Mouse (Mus musculus) midbrain, embryonic 10.5 days (tissue): ENCODE measurements around the gene Nedd9. TPM values are rescaled to one million over a fixed set of nuclear protein-coding genes. Genes with fewer than 3 reads are reported as not detected.
A peak's percentile ranks its signal among the peaks of the same experiment; 100 is the strongest.
"Not testable (repeated sequence)": the region's sequence is repeated elsewhere in the genome, so short reads cannot be mapped to it uniquely, and the experiment has no call there.

ENCODE experiments used
- DNase-seq: peaks from one replicate; pipeline ENCODE4 v3.0.0-alpha.2; 2017; ENCODE audit warnings: low spot score
- H3K27ac ChIP-seq: fragments of 300-500 bp; sonication (generic); replicated peaks from 2 replicates; pipeline ENCODE4 v1.5.1; 2016; ENCODE audit warnings: mild to moderate bottlenecking
- H3K27me3 ChIP-seq: fragments of 300-500 bp; sonication (generic); 2 replicates; pipeline ENCODE4 v1.6.1; 2016; ENCODE audit warnings: low read depth, mild to moderate bottlenecking; ENCODE audit not compliant: poor library complexity, severe bottlenecking
- H3K36me3 ChIP-seq: fragments of 300-500 bp; sonication (generic); 2 replicates; pipeline ENCODE4 v1.6.1; 2016; ENCODE audit warnings: mild to moderate bottlenecking, moderate library complexity
- H3K4me1 ChIP-seq: fragments of 300-500 bp; sonication (generic); 2 replicates; pipeline ENCODE4 v1.6.1; 2016
- H3K4me3 ChIP-seq: fragments of 300-500 bp; sonication (generic); 2 replicates; pipeline ENCODE4 v1.5.1; 2016; ENCODE audit warnings: mild to moderate bottlenecking, moderate library complexity
- H3K9me3 ChIP-seq: fragments of 300-500 bp; sonication (generic); replicated peaks from 2 replicates; pipeline ENCODE4 v1.6.1; 2016; ENCODE audit warnings: mild to moderate bottlenecking
- WGBS: fragments of 180-500 bp; shearing (Covaris S2); methylation state at CpG from one replicate; pipeline ENCODE4 v1.1.7; 2016; 5-methylcytosine and 5-hydroxymethylcytosine counted together
- polyA plus RNA-seq: library from polyadenylated mRNA; unstranded; fragments of >200 nt; fragmentation: Nextera tagmentation; extraction: Ambion mirVana; gene quantifications from 2 replicates; pipeline ENCODE4 v1.2.1, GENCODE M21; 2016

Nedd9 gene
- polyA plus RNA-seq, 1 experiment from 2014 or later = 18.9 TPM

GRCm38 (mm10) chr13:41280696-41281095 is 206.5 kb downstream of the Nedd9 start:
- Histone ChIP-seq H3K9me3 (peaks cover 6% of the 10 kb centered on the region; the same call in 1 of the 2 replicates), H3K4me1 (no peaks in the 10 kb centered on the region), H3K36me3 (no peaks in the 10 kb centered on the region), H3K27me3 (no peaks in the 10 kb centered on the region), H3K4me3 (no peak overlapping the region), H3K27ac (no peak overlapping the region)
- 74% methylated on average over 5 of the region's 5 CpGs for WGBS
- no peak for DNase-seq

GRCm38 (mm10) chr13:41273927-41274650 is 213.1 kb downstream of the Nedd9 start, which contains the start of gene Gm17364:
TSS of gene Gm17364 (minus strand) at chr13:41273977.
- 94% methylated on average over 10 of the region's 10 CpGs for WGBS
- Histone ChIP-seq H3K27me3 (no peaks in the 10 kb centered on the region), H3K36me3 (0 out of 2 replicates have a peak, but pooled peaks cover 4% of the 10 kb centered on the region), H3K4me3 (no peak within 1 kb of the TSS), H3K4me1 (no peaks in the 10 kb centered on the region), H3K9me3 (peaks cover 6% of the 10 kb centered on the region; the same call in 1 of the 2 replicates), H3K27ac (no peak within 1 kb of the TSS)
- no peak for DNase-seq

- Histone ChIP-seq H3K27me3 (no peaks in the 10 kb centered on the region), H3K36me3 (no peaks in the 10 kb centered on the region), H3K4me1 (peaks cover 12% of the 10 kb centered on the region), H3K4me3 (no peak overlapping the region), H3K27ac (no peak overlapping the region), H3K9me3 (no peaks in the 10 kb centered on the region)
- 33% methylated on average over 7 of the region's 7 CpGs for WGBS
- DNase-seq = peak; percentile 26
These were observed 219.2 kb downstream of the Nedd9 start for GRCm38 (mm10) chr13:41267827-41268408.

GRCm38 (mm10) chr13:41263304-41264006 is 223.7 kb downstream of the Nedd9 start:
- Histone ChIP-seq H3K27ac (no peak overlapping the region), H3K36me3 (no peaks in the 10 kb centered on the region), H3K27me3 (no peaks in the 10 kb centered on the region), H3K4me1 (peaks cover 12% of the 10 kb centered on the region), H3K4me3 (no peak overlapping the region), H3K9me3 (no peaks in the 10 kb centered on the region)
- no peak for DNase-seq
- 78% methylated on average over 5 of the region's 5 CpGs for WGBS

- H3K27me3 ChIP-seq, H3K4me3 ChIP-seq, H3K9me3 ChIP-seq, H3K4me1 ChIP-seq, H3K27ac ChIP-seq, H3K36me3 ChIP-seq, DNase-seq: not testable (repeated sequence)
- 95% methylated on average over 8 of the region's 8 CpGs for whole genome bisulfite sequencing
These were observed 225.5 kb downstream of the Nedd9 start for GRCm38 (mm10) chr13:41261617-41262016.

Other genes starting within 250 kb of the Nedd9 start
- gene Smim13, start 237.5 kb downstream of the Nedd9 start, polyA plus RNA-seq = 9.9 and 10.9 TPM in 2 replicates
- not detected in 2 replicates for gene Gm17364, start 213.4 kb downstream of the Nedd9 start, polyA plus RNA-seq
- 13.4 and 19.5 TPM in 2 replicates for gene Tmem170b, start 118.5 kb upstream of the Nedd9 start, polyA plus RNA-seq